Mouse (Mus musculus): Measurements from ENCODE around the gene Vmn1r205. TPM values are rescaled to one million over a fixed set of nuclear protein-coding genes. Genes with fewer than 3 reads are reported as not detected.
"Not testable (repeated sequence)": the region's sequence is repeated elsewhere in the genome, so short reads cannot be mapped to it uniquely, and the experiment has no call there.

Gene Vmn1r205
- not detected in 2 replicates for polyA plus RNA-seq (2016; fragmentation: Nextera tagmentation; extraction: Ambion mirVana)

GRCm38 (mm10) chr13:22592900-22593299 is at the start of gene Vmn1r205:
TSS of gene Vmn1r205 (minus strand) at chr13:22593000.
- H3K9me3 ChIP-seq (replicated peaks): no peaks in the 10 kb centered on the region
- no peak within 1 kb of the TSS for H3K4me3 ChIP-seq
- WGBS: 86% methylated on average over 3 of the region's 3 CpGs
- no peak for DNase-seq (ENCODE audit: low spot score)
- no peaks in the 10 kb centered on the region for H3K27me3 ChIP-seq (ENCODE audit: low read depth, poor library complexity, severe bottlenecking)
- H3K4me1 ChIP-seq: no peaks in the 10 kb centered on the region
- H3K27ac ChIP-seq: no peak within 1 kb of the TSS
- H3K36me3 ChIP-seq: no peaks in the 10 kb centered on the region

GRCm38 (mm10) chr13:22624151-22624550 is 31.4 kb upstream of the Vmn1r205 start, which contains the start of gene Vmn1r206:
TSS of gene Vmn1r206 (minus strand) at chr13:22624251.
- not testable (repeated sequence) for H3K9me3 ChIP-seq (replicated peaks); H3K4me3 ChIP-seq; H3K27me3 ChIP-seq (ENCODE audit: low read depth, poor library complexity, severe bottlenecking); H3K4me1 ChIP-seq; DNase-seq (ENCODE audit: low spot score); H3K36me3 ChIP-seq; H3K27ac ChIP-seq

- not testable (repeated sequence) for DNase-seq (ENCODE audit: low spot score); H3K9me3 ChIP-seq (replicated peaks); H3K4me3 ChIP-seq; H3K36me3 ChIP-seq; H3K27me3 ChIP-seq (ENCODE audit: low read depth, poor library complexity, severe bottlenecking); H3K4me1 ChIP-seq; H3K27ac ChIP-seq
- WGBS: 76% methylated on average over 14 of the region's 14 CpGs
Measured at GRCm38 (mm10) chr13:22583336-22583735, 9.5 kb downstream of the Vmn1r205 start.

- not testable (repeated sequence) for H3K9me3 ChIP-seq (replicated peaks); H3K36me3 ChIP-seq; H3K27me3 ChIP-seq (ENCODE audit: low read depth, poor library complexity, severe bottlenecking); H3K27ac ChIP-seq; H3K4me3 ChIP-seq; DNase-seq (ENCODE audit: low spot score); H3K4me1 ChIP-seq
- 81% methylated on average over 3 of the region's 3 CpGs for WGBS
Measured at GRCm38 (mm10) chr13:22574911-22575310, 17.9 kb downstream of the Vmn1r205 start.

GRCm38 (mm10) chr13:22552898-22553297 is 39.9 kb downstream of the Vmn1r205 start, which contains the start of gene Vmn1r204:
TSS of gene Vmn1r204 (plus strand) at chr13:22553198.
- not testable (repeated sequence) for H3K4me3 ChIP-seq
- WGBS: 58% methylated on average over 1 of the region's 1 CpGs

More at GRCm38 (mm10) chr13:22552898-22553297, 39.9 kb downstream of the Vmn1r205 start, which contains the start of gene Vmn1r204:
- not testable (repeated sequence) for H3K9me3 ChIP-seq (replicated peaks); DNase-seq (ENCODE audit: low spot score); H3K4me1 ChIP-seq; H3K36me3 ChIP-seq; H3K27ac ChIP-seq; H3K27me3 ChIP-seq (ENCODE audit: low read depth, poor library complexity, severe bottlenecking)

Other genes with a start within 250 kb of the Vmn1r205 start
- gene Vmn1r198, start 242.6 kb downstream of the Vmn1r205 start, polyA plus RNA-seq (2016; fragmentation: Nextera tagmentation; extraction: Ambion mirVana): not detected in 2 replicates
- not detected in 2 replicates for gene Vmn1r199, start 213.2 kb downstream of the Vmn1r205 start, polyA plus RNA-seq (2016; fragmentation: Nextera tagmentation; extraction: Ambion mirVana)
- not detected in 2 replicates for gene Vmn1r200, start 202.6 kb downstream of the Vmn1r205 start, polyA plus RNA-seq (2016; fragmentation: Nextera tagmentation; extraction: Ambion mirVana)
- gene Vmn1r201, start 121.1 kb downstream of the Vmn1r205 start, polyA plus RNA-seq (2016; fragmentation: Nextera tagmentation; extraction: Ambion mirVana): not detected in 2 replicates
- not detected in 2 replicates for gene Vmn1r202, start 87.6 kb downstream of the Vmn1r205 start, polyA plus RNA-seq (2016; fragmentation: Nextera tagmentation; extraction: Ambion mirVana)
- gene Vmn1r203, start 74.9 kb downstream of the Vmn1r205 start, polyA plus RNA-seq (2016; fragmentation: Nextera tagmentation; extraction: Ambion mirVana): not detected in 2 replicates
- gene Vmn1r204, start 39.8 kb downstream of the Vmn1r205 start, polyA plus RNA-seq (2016; fragmentation: Nextera tagmentation; extraction: Ambion mirVana): not detected in 2 replicates
- gene Vmn1r206, start 31.3 kb upstream of the Vmn1r205 start, polyA plus RNA-seq (2016; fragmentation: Nextera tagmentation; extraction: Ambion mirVana): not detected in 2 replicates
- gene Vmn1r207-ps, start 136.6 kb upstream of the Vmn1r205 start, polyA plus RNA-seq (2016; fragmentation: Nextera tagmentation; extraction: Ambion mirVana): not detected in 2 replicates
- not detected in 2 replicates for gene Vmn1r208, start 184.4 kb upstream of the Vmn1r205 start, polyA plus RNA-seq (2016; fragmentation: Nextera tagmentation; extraction: Ambion mirVana)
- gene Vmn1r209, start 216.7 kb upstream of the Vmn1r205 start, polyA plus RNA-seq (2016; fragmentation: Nextera tagmentation; extraction: Ambion mirVana): not detected in 2 replicates
- not detected in 2 replicates for gene Vmn1r210, start 238.3 kb upstream of the Vmn1r205 start, polyA plus RNA-seq (2016; fragmentation: Nextera tagmentation; extraction: Ambion mirVana)